Mouse (Mus musculus) myocyte (in vitro differentiated cells): Measurements from ENCODE around the gene Prdm8. TPM values are rescaled to one million over a fixed set of nuclear protein-coding genes. Genes with fewer than 3 reads are reported as not detected.

Experiments used
- H3K27me3 ChIP-seq: one replicate; pipeline ENCODE4 v1.6.1; 2011; ENCODE audit not compliant: control insufficient read depth, insufficient read depth, insufficient read length
- H3K36me3 ChIP-seq: one replicate; pipeline ENCODE4 v1.6.1; 2011; ENCODE audit not compliant: control insufficient read depth, insufficient read depth
- H3K4me2 ChIP-seq: one replicate; pipeline ENCODE4 v1.6.1; 2011; ENCODE audit warnings: low read depth, control low read depth
- H3K4me3 ChIP-seq: one replicate; pipeline ENCODE4 v1.5.1; 2011; ENCODE audit warnings: mild to moderate bottlenecking, control low read depth, moderate library complexity
- H3K79me2 ChIP-seq: one replicate; pipeline ENCODE4 v1.6.1; 2011; ENCODE audit not compliant: control insufficient read depth, insufficient read depth
- H3ac ChIP-seq: one replicate; pipeline ENCODE4 v1.6.1; 2011; ENCODE audit not compliant: control insufficient read depth, insufficient read length
- CEBPB ChIP-seq: IDR thresholded peaks from 2 replicates; pipeline ENCODE4 v1.6.1; 2011; ENCODE audit warnings: mild to moderate bottlenecking, moderate library complexity; ENCODE audit not compliant: poor library complexity, insufficient read depth, severe bottlenecking
- E2F4 ChIP-seq: IDR thresholded peaks from one replicate; pipeline ENCODE4 v1.6.1; 2011; ENCODE audit warnings: mild to moderate bottlenecking, control low read depth, moderate library complexity; ENCODE audit not compliant: insufficient read depth
- MAX ChIP-seq: IDR thresholded peaks from one replicate; pipeline ENCODE4 v1.6.1; 2011; ENCODE audit warnings: low read depth, mild to moderate bottlenecking, control low read depth
- MYOD1 ChIP-seq, 3 experiments: IDR thresholded peaks; one replicate each; pipeline ENCODE4 v1.6.1; 2011; ENCODE audit warnings: control low read depth in 2 of 3, low read depth in 2 of 3, mild to moderate bottlenecking in 2 of 3, moderate library complexity in 1 of 3; ENCODE audit not compliant: insufficient read length in 2 of 3, control insufficient read depth in 1 of 3
- MYOG ChIP-seq, 3 experiments: IDR thresholded peaks; one replicate each; pipeline ENCODE4 v1.6.1; 2011; ENCODE audit warnings: control low read depth in 2 of 3, low read depth in 2 of 3, mild to moderate bottlenecking in 2 of 3; ENCODE audit not compliant: insufficient read length in 2 of 3, control insufficient read depth in 1 of 3, insufficient read depth in 1 of 3
- POLR2A ChIP-seq: IDR thresholded peaks from one replicate; pipeline ENCODE4 v1.6.1; 2011; ENCODE audit warnings: low read depth, mild to moderate bottlenecking, control low read depth, moderate library complexity; ENCODE audit not compliant: insufficient read length
- POLR2AphosphoS2 ChIP-seq: IDR thresholded peaks from one replicate; pipeline ENCODE4 v1.6.1; 2011; ENCODE audit warnings: low read depth, control low read depth; ENCODE audit not compliant: insufficient read length
- REST ChIP-seq: IDR thresholded peaks from one replicate; pipeline ENCODE4 v1.6.1; 2011; ENCODE audit warnings: mild to moderate bottlenecking, control low read depth, moderate library complexity; ENCODE audit not compliant: insufficient read depth, insufficient read length
- SRF ChIP-seq: IDR thresholded peaks from one replicate; pipeline ENCODE4 v1.6.1; 2011; ENCODE audit warnings: low read depth; ENCODE audit not compliant: control insufficient read depth, insufficient read length
- TCF12 ChIP-seq: IDR thresholded peaks from one replicate; pipeline ENCODE4 v1.6.1; 2011; ENCODE audit warnings: mild to moderate bottlenecking, control low read depth; ENCODE audit not compliant: poor library complexity, insufficient read depth, severe bottlenecking
- TCF3 ChIP-seq: IDR thresholded peaks from one replicate; pipeline ENCODE4 v1.6.1; 2011; ENCODE audit warnings: low read depth, control low read depth; ENCODE audit not compliant: insufficient read length
- USF1 ChIP-seq: IDR thresholded peaks from one replicate; pipeline ENCODE4 v1.6.1; 2011; ENCODE audit warnings: low read depth, mild to moderate bottlenecking, control low read depth, moderate library complexity
- polyA plus RNA-seq: library from polyadenylated mRNA; unstranded; fragments of >200 nt; fragmentation: generic; extraction: Trizol; gene quantifications from one replicate; pipeline ENCODE4 v1.2.1, GENCODE M21; 2012; ENCODE audit warnings: missing spikeins

Gene Prdm8
- polyA plus RNA-seq, 1 experiment, result 1.5 TPM

GRCm38 (mm10) chr5:98172502-98173181 is 5.6 kb downstream of the Prdm8 start:
- Histone ChIP-seq H3K4me2 (no peak overlapping the region), H3ac (no peak overlapping the region)

GRCm38 (mm10) chr5:98173694-98174093 is 6.7 kb downstream of the Prdm8 start:
- Histone ChIP-seq H3K4me3 (no peak overlapping the region), H3K79me2 (no peaks in the 10 kb centered on the region), H3ac (no peak overlapping the region), H3K36me3 (no peaks in the 10 kb centered on the region), H3K27me3 (no peaks in the 10 kb centered on the region), H3K4me2 (no peak overlapping the region)
- TF ChIP-seq POLR2A (no peak), POLR2AphosphoS2 (no peak), REST (no peak), CEBPB (no peak), TCF12 (no peak), SRF (no peak), TCF3 (no peak)

More at GRCm38 (mm10) chr5:98172502-98173181, 5.6 kb downstream of the Prdm8 start:
- Histone ChIP-seq H3K27me3 (no peaks in the 10 kb centered on the region), H3K36me3 (no peaks in the 10 kb centered on the region), H3K79me2 (no peaks in the 10 kb centered on the region), H3K4me3 (no peak overlapping the region)
- TF ChIP-seq MAX (no peak), SRF (no peak), USF1 (no peak), REST (no peak), CEBPB (no peak), TCF12 (no peak), POLR2A (no peak), E2F4 (no peak), POLR2AphosphoS2 (no peak), MYOG (IDR thresholded peaks at IDR 0.05; ENCODE audit: control insufficient read depth in 1 of 3, insufficient read depth in 1 of 3, insufficient read length in 2 of 3, low read depth in 2 of 3) (no peak), MYOD1 (IDR thresholded peaks at IDR 0.05; ENCODE audit: control insufficient read depth in 1 of 3, insufficient read length in 2 of 3, low read depth in 2 of 3) (no peak), TCF3 (no peak)

GRCm38 (mm10) chr5:98179606-98180005 is 12.6 kb downstream of the Prdm8 start:
- Histone ChIP-seq H3K36me3 (no peaks in the 10 kb centered on the region), H3K4me3 (no peak overlapping the region), H3K27me3 (no peaks in the 10 kb centered on the region), H3K79me2 (no peaks in the 10 kb centered on the region), H3ac (no peak overlapping the region), H3K4me2 (no peak overlapping the region)
- no peak for TF ChIP-seq REST
- TF ChIP-seq USF1, result no peak
- no peak for TF ChIP-seq POLR2AphosphoS2
- no peak for TF ChIP-seq MAX
- no peak for TF ChIP-seq CEBPB
- TF ChIP-seq TCF3, result no peak
- no peak for TF ChIP-seq E2F4
- no peak for TF ChIP-seq MYOG (IDR thresholded peaks at IDR 0.05; ENCODE audit: control insufficient read depth in 1 of 3, insufficient read depth in 1 of 3, insufficient read length in 2 of 3, low read depth in 2 of 3)
- no peak for TF ChIP-seq MYOD1 (IDR thresholded peaks at IDR 0.05; ENCODE audit: control insufficient read depth in 1 of 3, insufficient read length in 2 of 3, low read depth in 2 of 3)
- no peak for TF ChIP-seq POLR2A
- TF ChIP-seq TCF12, result no peak
- no peak for TF ChIP-seq SRF

- no peaks in the 10 kb centered on the region for H3K27me3 ChIP-seq
Observed at GRCm38 (mm10) chr5:98180461-98180887, 13.5 kb downstream of the Prdm8 start.

More at GRCm38 (mm10) chr5:98180461-98180887, 13.5 kb downstream of the Prdm8 start:
- Histone ChIP-seq H3K4me2 (peak overlapping the region; percentile 22), H3K79me2 (no peaks in the 10 kb centered on the region), H3ac (peak overlapping the region; percentile 34), H3K4me3 (no peak overlapping the region), H3K36me3 (no peaks in the 10 kb centered on the region)
- no peak for TF ChIP-seq MYOD1 (IDR thresholded peaks at IDR 0.05; ENCODE audit: control insufficient read depth in 1 of 3, insufficient read length in 2 of 3, low read depth in 2 of 3)
- no peak for TF ChIP-seq POLR2A
- no peak for TF ChIP-seq CEBPB
- no peak for TF ChIP-seq SRF
- TF ChIP-seq MAX, result no peak
- no peak for TF ChIP-seq TCF12
- no peak for TF ChIP-seq E2F4
- no peak for TF ChIP-seq TCF3
- TF ChIP-seq REST, result no peak
- no peak for TF ChIP-seq POLR2AphosphoS2
- no peak for TF ChIP-seq MYOG (IDR thresholded peaks at IDR 0.05; ENCODE audit: control insufficient read depth in 1 of 3, insufficient read depth in 1 of 3, insufficient read length in 2 of 3, low read depth in 2 of 3)
- TF ChIP-seq USF1, result no peak
